Mouse (Mus musculus): ENCODE data around the gene Flnb.

DNA sequence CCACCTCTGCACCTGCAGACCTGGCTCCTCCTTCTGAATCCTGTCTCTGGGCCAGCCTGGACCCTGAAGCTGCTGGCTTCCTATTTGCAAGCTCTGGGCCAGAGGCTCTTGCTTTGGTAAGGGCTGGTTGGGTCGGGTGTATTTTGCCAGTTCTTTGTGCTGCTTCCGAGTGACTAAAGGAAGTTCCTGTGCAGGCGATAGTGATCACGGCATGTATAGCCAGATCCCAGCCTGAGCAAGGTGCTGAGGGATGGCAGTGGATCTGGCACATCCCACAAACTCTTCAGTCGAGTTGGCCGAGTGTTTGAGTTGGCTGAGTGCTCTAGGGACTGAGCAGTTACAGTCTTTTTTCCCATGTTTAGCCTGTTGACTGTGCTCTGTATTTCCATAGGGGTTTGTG, 68.3 kb downstream of the Flnb start:
- no peak for TF ChIP-seq CTCF (IDR thresholded peaks at IDR 0.05; ENCODE audit: low read depth, low read length)
- no peak for TF ChIP-seq POLR2A (IDR thresholded peaks at IDR 0.05; ENCODE audit: borderline replicate concordance, low read depth, low read length)

Data from bone marrow macrophage, adult 2 months (primary cell).